Mouse (Mus musculus): ENCODE results near the gene Tfcp2. TPM values are rescaled to one million over a fixed set of nuclear protein-coding genes. Genes with fewer than 3 reads are reported as not detected.

Tfcp2 gene
- total and polyA plus RNA-seq, 3 experiments = 20.4 to 21.5 TPM; not detected in 1

GRCm38 (mm10) chr15:100463712-100464111 is 88.1 kb downstream of the Tfcp2 start:
- H3K9ac ChIP-seq (ENCODE audit: control insufficient read depth, low read depth, low read length, poor library complexity, severe bottlenecking) = no peak overlapping the region
- peaks cover 0 to 2% of the 10 kb centered on the region in 2 experiments; a peak in 1 of 4 replicates for H3K36me3 ChIP-seq (ENCODE audit: control insufficient read depth in 1 of 2, insufficient read depth in 2 of 2, low read length in 2 of 2)
- no peaks in the 10 kb centered on the region for H3K9me3 ChIP-seq (replicated peaks; ENCODE audit: insufficient read depth, low read length)
- H3K4me3 ChIP-seq (ENCODE audit: control insufficient read depth in 1 of 2, insufficient read depth in 1 of 2, low read depth in 2 of 2, low read length in 2 of 2) = no peak overlapping the region
- TF ChIP-seq POLR2AphosphoS2 (IDR thresholded peaks at IDR 0.05; ENCODE audit: low read length) (no peak), MAZ (IDR thresholded peaks at IDR 0.05; ENCODE audit: low read depth, low read length) (0 out of 2 replicates have a peak, but pooled peaks have one; percentile 35), SIN3A (IDR thresholded peaks at IDR 0.05; ENCODE audit: low read length) (peak; percentile 43; the same call in 1 of the 2 replicates), RAD21 (IDR thresholded peaks at IDR 0.05; ENCODE audit: low read depth, low read length) (peak; percentile 82), SMC3 (IDR thresholded peaks at IDR 0.05; ENCODE audit: low read depth, low read length) (peak; percentile 87), CTCF (IDR thresholded peaks at IDR 0.05 in 2 of 3, conservative IDR thresholded peaks at IDR 0.05 in 1 of 3; ENCODE audit: control insufficient read depth in 1 of 3, insufficient read depth in 1 of 3, low read depth in 2 of 3, low read length in 3 of 3, poor library complexity in 1 of 3, severe bottlenecking in 1 of 3) (peak; percentile 86 to 93 (median 90)), MYC (IDR thresholded peaks at IDR 0.05; ENCODE audit: low read depth, low read length) (peak; percentile 82), ZC3H11A (IDR thresholded peaks at IDR 0.05; ENCODE audit: low read depth, low read length) (peak; percentile 83), EP300 (IDR thresholded peaks at IDR 0.05; ENCODE audit: low read depth in 1 of 2, low read length in 2 of 2) (no peak), ZNF384 (IDR thresholded peaks at IDR 0.05; ENCODE audit: low read depth, low read length) (peak; percentile 66; the same call in 1 of the 2 replicates), KAT2A (conservative IDR thresholded peaks at IDR 0.05; ENCODE audit: low read depth, low read length) (no peak), HCFC1 (IDR thresholded peaks at IDR 0.05; ENCODE audit: low read depth, low read length) (0 out of 2 replicates have a peak, but pooled peaks have one; percentile 30), ETS1 (IDR thresholded peaks at IDR 0.05; ENCODE audit: low read depth, low read length) (peak; percentile 21; the same call in 1 of the 2 replicates), UBTF (IDR thresholded peaks at IDR 0.05; ENCODE audit: borderline replicate concordance, insufficient read depth, low read depth, low read length) (no peak)
- no peaks in the 10 kb centered on the region for H3K27me3 ChIP-seq (ENCODE audit: control insufficient read depth in 1 of 2, insufficient read depth in 2 of 2, low read length in 2 of 2)
- H3K4me1 ChIP-seq (ENCODE audit: control insufficient read depth in 1 of 2, insufficient read depth in 2 of 2, low read length in 2 of 2) = peaks cover 0 to 13% of the 10 kb centered on the region in 2 experiments
- peaks cover 6% of the 10 kb centered on the region for H3K79me2 ChIP-seq (ENCODE audit: control insufficient read depth, insufficient read depth, low read length, poor library complexity)
- peak; percentile 89 for DNase-seq (ENCODE audit: low read depth, low spot score)
- H3K27ac ChIP-seq (ENCODE audit: control insufficient read depth, low read depth, low read length) = no peak overlapping the region

GRCm38 (mm10) chr15:100462086-100462485 is 89.7 kb downstream of the Tfcp2 start:
- Histone ChIP-seq H3K27me3 (ENCODE audit: control insufficient read depth in 1 of 2, insufficient read depth in 2 of 2, low read length in 2 of 2) (no peaks in the 10 kb centered on the region), H3K27ac (ENCODE audit: control insufficient read depth, low read depth, low read length) (no peak overlapping the region), H3K79me2 (ENCODE audit: control insufficient read depth, insufficient read depth, low read length, poor library complexity) (no peaks in the 10 kb centered on the region), H3K4me1 (ENCODE audit: control insufficient read depth in 1 of 2, insufficient read depth in 2 of 2, low read length in 2 of 2) (peaks cover 0 to 13% of the 10 kb centered on the region in 2 experiments), H3K4me3 (ENCODE audit: control insufficient read depth in 1 of 2, insufficient read depth in 1 of 2, low read depth in 2 of 2, low read length in 2 of 2) (no peak overlapping the region), H3K9me3 (replicated peaks; ENCODE audit: insufficient read depth, low read length) (no peaks in the 10 kb centered on the region), H3K9ac (ENCODE audit: control insufficient read depth, low read depth, low read length, poor library complexity, severe bottlenecking) (no peak overlapping the region), H3K36me3 (ENCODE audit: control insufficient read depth in 1 of 2, insufficient read depth in 2 of 2, low read length in 2 of 2) (peaks cover 0 to 2% of the 10 kb centered on the region in 2 experiments; a peak in 1 of 4 replicates)
- no peak for DNase-seq (ENCODE audit: low read depth, low spot score)
- TF ChIP-seq RAD21 (IDR thresholded peaks at IDR 0.05; ENCODE audit: low read depth, low read length) (no peak), JUND (IDR thresholded peaks at IDR 0.05; ENCODE audit: low read depth, low read length) (no peak), NRF1 (IDR thresholded peaks at IDR 0.05; ENCODE audit: insufficient read depth, low read depth, low read length, poor library complexity, severe bottlenecking) (no peak), EP300 (IDR thresholded peaks at IDR 0.05; ENCODE audit: low read depth in 1 of 2, low read length in 2 of 2) (no peak), MXI1 (IDR thresholded peaks at IDR 0.05; ENCODE audit: low read depth, low read length) (no peak)
